Mouse (Mus musculus) liver, embryonic 14.5 days (tissue): ENCODE results near the gene Wipf1. TPM values are rescaled to one million over a fixed set of nuclear protein-coding genes. Genes with fewer than 3 reads are reported as not detected.
A peak's percentile ranks its signal among the peaks of the same experiment; 100 is the strongest.

Experiments used
- ATAC-seq: fragments of 200-750 bp; cut with Nextera tagmentation; 2 replicates; pipeline ENCODE4 v1.8.0; 2017; ENCODE audit warnings: moderate number of reproducible peaks, mild to moderate bottlenecking, moderate library complexity; ENCODE audit not compliant: insufficient read depth
- DNase-seq, 3 experiments: peaks; one replicate each; pipeline ENCODE4 v3.0.0-alpha.2; 2012 to 2013; ENCODE audit warnings: low read depth in 3 of 3, low spot score in 3 of 3
- H3K27ac ChIP-seq: fragments of 300-500 bp; sonication (generic); 2 replicates; pipeline ENCODE4 v1.5.1; 2014; ENCODE audit warnings: moderate library complexity, mild to moderate bottlenecking, control low read depth, inconsistent platforms
- H3K27me3 ChIP-seq: fragments of 300-500 bp; sonication (generic); 2 replicates; pipeline ENCODE4 v1.6.1; 2014; ENCODE audit warnings: mild to moderate bottlenecking, low read length, moderate library complexity; ENCODE audit not compliant: control insufficient read depth, insufficient read depth
- H3K36me3 ChIP-seq: fragments of 300-500 bp; sonication (generic); replicated peaks from 2 replicates; pipeline ENCODE4 v1.6.1; 2014; ENCODE audit warnings: low read depth; ENCODE audit not compliant: control insufficient read depth, insufficient read depth
- H3K4me1 ChIP-seq, 2 experiments: fragments of 200-500 bp in 1 of 2; fragments of 300-500 bp in 1 of 2; sonication (generic) in 1 of 2; replicated peaks; 2 replicates each; pipeline ENCODE4 v1.6.1; 2012 to 2014; ENCODE audit warnings: antibody characterized with exemption in 1 of 2, inconsistent platforms in 1 of 2, low read length in 1 of 2; ENCODE audit not compliant: control insufficient read depth in 2 of 2, insufficient read depth in 2 of 2
- H3K4me2 ChIP-seq: fragments of 300-500 bp; sonication (generic); 2 replicates; pipeline ENCODE4 v1.6.1; 2014; ENCODE audit warnings: low read depth, mild to moderate bottlenecking, control low read depth, moderate library complexity
- H3K4me3 ChIP-seq, 2 experiments: fragments of 200-500 bp in 1 of 2; fragments of 300-500 bp in 1 of 2; sonication (generic) in 1 of 2; 2 replicates each; pipeline ENCODE4 v1.5.1; 2012 to 2014; ENCODE audit warnings: low read depth in 2 of 2, low read length in 2 of 2, mild to moderate bottlenecking in 2 of 2, control low read depth in 1 of 2, inconsistent platforms in 1 of 2, moderate library complexity in 1 of 2; ENCODE audit not compliant: insufficient read depth in 1 of 2
- H3K9ac ChIP-seq: fragments of 300-500 bp; sonication (generic); replicated peaks from 2 replicates; pipeline ENCODE4 v1.6.1; 2014; ENCODE audit warnings: mild to moderate bottlenecking, control low read depth, moderate library complexity
- H3K9me3 ChIP-seq: fragments of 300-500 bp; sonication (generic); 2 replicates; pipeline ENCODE4 v1.6.1; 2016; ENCODE audit warnings: low read length, mixed read lengths; ENCODE audit not compliant: control insufficient read depth
- CTCF ChIP-seq: IDR thresholded peaks from 2 replicates; pipeline ENCODE4 v1.5.1; 2016; ENCODE audit warnings: antibody characterized with exemption, low read depth, control low read depth
- EP300 ChIP-seq: IDR thresholded peaks from 2 replicates; pipeline ENCODE4 v1.6.1; 2016; ENCODE audit warnings: antibody characterized with exemption, low read depth
- WGBS: fragments of 180-500 bp; shearing (Covaris S2); extraction: QIAGEN DNeasy Blood & Tissue Kit; methylation state at CpG from one replicate; pipeline ENCODE4 v1.1.7; 2014; ENCODE audit not compliant: insufficient replicate concordance; 5-methylcytosine and 5-hydroxymethylcytosine counted together
- polyA plus RNA-seq, 2 experiments: library from polyadenylated mRNA; depleted of rRNA in 1 of 2; stranded (reverse) in 1 of 2; unstranded in 1 of 2; fragments of >200 nt; fragmentation: Nextera tagmentation in 1 of 2; extraction: Ambion mirVana in 1 of 2; gene quantifications; 2 replicates each; pipeline versions ENCODE4 v1.2.1 to v1.2.3; 2012 to 2014

Wipf1 gene
- polyA plus RNA-seq, 2 experiments: 3.4 to 4.1 TPM

GRCm38 (mm10) chr2:73500864-73501263, 28.7 kb downstream of the Wipf1 start:
- no peak overlapping the region for H3K9ac ChIP-seq
- H3K4me1 ChIP-seq: peaks cover 32 to 44% of the 10 kb centered on the region in 2 experiments
- no peak for DNase-seq
- no peaks in the 10 kb centered on the region for H3K9me3 ChIP-seq
- H3K36me3 ChIP-seq: no peaks in the 10 kb centered on the region
- H3K4me2 ChIP-seq: no peak overlapping the region
- no peak for ATAC-seq
- H3K4me3 ChIP-seq: no peak overlapping the region
- H3K27me3 ChIP-seq: no peaks in the 10 kb centered on the region
- TF ChIP-seq CTCF (no peak), EP300 (no peak)
- 64% methylated on average over 13 of the region's 13 CpGs for WGBS
- H3K27ac ChIP-seq: no peak overlapping the region

- Histone ChIP-seq H3K27ac (no peak overlapping the region), H3K4me2 (no peak overlapping the region), H3K27me3 (no peaks in the 10 kb centered on the region), H3K36me3 (no peaks in the 10 kb centered on the region), H3K4me1 (peaks cover 34 to 47% of the 10 kb centered on the region in 2 experiments), H3K9ac (no peak overlapping the region), H3K9me3 (no peaks in the 10 kb centered on the region), H3K4me3 (no peak overlapping the region)
- DNase-seq (no peak), ATAC-seq (no peak)
- TF ChIP-seq EP300 (no peak), CTCF (no peak)
Measured at GRCm38 (mm10) chr2:73498322-73498721, 31.2 kb downstream of the Wipf1 start.

- no peak overlapping the region for H3K4me2 ChIP-seq
- H3K4me1 ChIP-seq: peaks cover 28 to 40% of the 10 kb centered on the region in 2 experiments
- H3K27me3 ChIP-seq: no peaks in the 10 kb centered on the region
- no peaks in the 10 kb centered on the region for H3K36me3 ChIP-seq
- ATAC-seq: peak; percentile 49; the same call in 1 of the 2 replicates
- TF ChIP-seq EP300 (no peak), CTCF (no peak)
- no peak overlapping the region for H3K27ac ChIP-seq
- no peak overlapping the region for H3K9ac ChIP-seq
- WGBS: 34% methylated on average over 3 of the region's 3 CpGs
- H3K9me3 ChIP-seq: no peaks in the 10 kb centered on the region
- DNase-seq: no peak
- no peak overlapping the region for H3K4me3 ChIP-seq
Measured at GRCm38 (mm10) chr2:73497572-73497971, 32.0 kb downstream of the Wipf1 start.

GRCm38 (mm10) chr2:73496944-73497343, 32.6 kb downstream of the Wipf1 start:
- WGBS: 25% methylated on average over 9 of the region's 9 CpGs
- ATAC-seq: peak; percentile 73
- H3K9me3 ChIP-seq: no peaks in the 10 kb centered on the region

GRCm38 (mm10) chr2:73496329-73496685, 33.2 kb downstream of the Wipf1 start:
- Histone ChIP-seq H3K36me3 (no peaks in the 10 kb centered on the region), H3K4me1 (peaks cover 25 to 44% of the 10 kb centered on the region in 2 experiments), H3K4me3 (no peak overlapping the region; a peak in 1 of 4 replicates), H3K9me3 (no peaks in the 10 kb centered on the region), H3K27me3 (no peaks in the 10 kb centered on the region), H3K27ac (0 out of 2 replicates have a peak overlapping the region, but pooled peaks have one; percentile 17), H3K4me2 (peak overlapping the region; percentile 53), H3K9ac (no peak overlapping the region)
- 62% methylated on average over 4 of the region's 4 CpGs for WGBS
- ATAC-seq: no peak
- no peak for TF ChIP-seq EP300
- no peak for TF ChIP-seq CTCF
- DNase-seq: no peak

More at GRCm38 (mm10) chr2:73496944-73497343, 32.6 kb downstream of the Wipf1 start:
- no peaks in the 10 kb centered on the region for H3K27me3 ChIP-seq
- peak in 1 of 3 experiments; percentile 33 for DNase-seq
- no peak overlapping the region for H3K9ac ChIP-seq
- no peaks in the 10 kb centered on the region for H3K36me3 ChIP-seq
- peaks cover 25 to 38% of the 10 kb centered on the region in 2 experiments for H3K4me1 ChIP-seq
- TF ChIP-seq EP300: peak; percentile 63
- TF ChIP-seq CTCF: no peak
- H3K4me2 ChIP-seq: no peak overlapping the region
- H3K27ac ChIP-seq: 0 out of 2 replicates have a peak overlapping the region, but pooled peaks have one; percentile 9
- no peak overlapping the region for H3K4me3 ChIP-seq
